Mouse (Mus musculus): ENCODE results near the gene Bbs12.

Gene Bbs12

GRCm38 (mm10) chr3:37312370-37312941, at the start of gene Bbs12, which contains the start of gene Cetn4:
Bbs12 (plus strand) TSS chr3:37312554.
Cetn4 (minus strand) TSS chr3:37312708.
- DNase-seq, result peak; percentile 97

- DNase-seq, result no peak
These were observed 44.0 kb upstream of the Bbs12 start for GRCm38 (mm10) chr3:37268338-37268737.

GRCm38 (mm10) chr3:37269926-37270325, 42.4 kb upstream of the Bbs12 start:
- no peak for DNase-seq

GRCm38 (mm10) chr3:37271209-37271608, 41.1 kb upstream of the Bbs12 start:
- DNase-seq, result peak; percentile 66

GRCm38 (mm10) chr3:37273092-37273491, 39.3 kb upstream of the Bbs12 start:
- DNase-seq, result no peak

- DNase-seq, result no peak
These were observed 37.7 kb upstream of the Bbs12 start for GRCm38 (mm10) chr3:37274661-37275060.

GRCm38 (mm10) chr3:37280221-37280620, 32.1 kb upstream of the Bbs12 start:
- DNase-seq, result no peak

- DNase-seq, result no peak
These were observed 31.5 kb upstream of the Bbs12 start for GRCm38 (mm10) chr3:37280871-37281270.

- no peak for DNase-seq
These were observed 29.9 kb upstream of the Bbs12 start for GRCm38 (mm10) chr3:37282299-37282922.

- DNase-seq, result no peak
These were observed 29.1 kb upstream of the Bbs12 start for GRCm38 (mm10) chr3:37283234-37283633.

- DNase-seq, result no peak
These were observed 23.1 kb upstream of the Bbs12 start for GRCm38 (mm10) chr3:37289237-37289636.

GRCm38 (mm10) chr3:37290881-37291541, 21.3 kb upstream of the Bbs12 start:
- DNase-seq, result no peak

GRCm38 (mm10) chr3:37291929-37292328, 20.4 kb upstream of the Bbs12 start:
- no peak for DNase-seq

GRCm38 (mm10) chr3:37292654-37293053, 19.7 kb upstream of the Bbs12 start:
- DNase-seq, result no peak

- DNase-seq, result no peak
These were observed 12.9 kb upstream of the Bbs12 start for GRCm38 (mm10) chr3:37299470-37299869.

GRCm38 (mm10) chr3:37302685-37303084, 9.7 kb upstream of the Bbs12 start:
- peak; percentile 77 for DNase-seq

GRCm38 (mm10) chr3:37303392-37304139, 8.8 kb upstream of the Bbs12 start:
- no peak for DNase-seq

- DNase-seq, result no peak
These were observed 421 bp upstream of the Bbs12 start for GRCm38 (mm10) chr3:37311897-37312369.

GRCm38 (mm10) chr3:37313371-37313770, 1.0 kb downstream of the Bbs12 start:
- peak; percentile 21 for DNase-seq

GRCm38 (mm10) chr3:37316233-37316632, 3.9 kb downstream of the Bbs12 start:
- no peak for DNase-seq

- DNase-seq, result peak; percentile 37
These were observed 12.0 kb downstream of the Bbs12 start for GRCm38 (mm10) chr3:37324310-37324709.

GRCm38 (mm10) chr3:37325317-37326112, 13.2 kb downstream of the Bbs12 start:
- peak; percentile 36 for DNase-seq

Data from lung, postnatal 36 days (tissue).